ENCODE assay signal across 16 mouse cellular contexts in genomic region chr13:45466031-45466519, GRCm38 (mm10). TPM values are rescaled to one million over a fixed set of nuclear protein-coding genes. Genes with fewer than 3 reads are reported as not detected.
A peak's percentile ranks its signal among the peaks of the same experiment; 100 is the strongest.
DNase-seq lines count a peak whose midpoint lies in the region; ATAC-seq and TF ChIP-seq lines count a peak whose summit lies in the region.
"Had no signal": no experiment of that assay in that cellular context is flagged by ENCODE, and none has a peak within 500 bp of the region (broad histone marks: within the 10 kb centered on the region; RNA-seq: fewer than 3 reads in every experiment).

No protein-coding gene starts in this region.

- no peak overlapping the region for H3K4me2 ChIP-seq in forebrain, embryonic 15.5 days (replicated peaks)
- no peak overlapping the region for H3K4me2 ChIP-seq in forebrain, embryonic 11.5 days (ENCODE audit: low read depth, low read length, severe bottlenecking)
- no peak overlapping the region for H3K4me2 ChIP-seq in kidney, postnatal 0 days (ENCODE audit: low read length)
- no peak overlapping the region for H3K4me2 ChIP-seq in kidney, embryonic 15.5 days
- no peak overlapping the region for H3K4me2 ChIP-seq in forebrain, postnatal 0 days (ENCODE audit: low read depth)
- no peak overlapping the region for H3K4me2 ChIP-seq in heart, embryonic 12.5 days
- H3K4me2 ChIP-seq: lung, embryonic 14.5 days; stomach, embryonic 15.5 days had no signal

- H3K4me1 ChIP-seq in forebrain, embryonic 15.5 days: peaks cover 22% of the 10 kb centered on the region
- 0 out of 2 replicates have a peak, but pooled peaks cover 4% of the 10 kb centered on the region for H3K4me1 ChIP-seq in forebrain, embryonic 11.5 days (replicated peaks; ENCODE audit: control insufficient read depth, insufficient read depth, low read length)
- H3K4me1 ChIP-seq in kidney, postnatal 0 days (replicated peaks; ENCODE audit: insufficient read depth, low read length): peaks cover 21% of the 10 kb centered on the region
- H3K4me1 ChIP-seq in kidney, embryonic 15.5 days: peaks cover 25% of the 10 kb centered on the region
- no peaks in the 10 kb centered on the region for H3K4me1 ChIP-seq in forebrain, postnatal 0 days (ENCODE audit: insufficient read depth)
- H3K4me1 ChIP-seq in lung, adult 2 months (ENCODE audit: control insufficient read depth, insufficient read depth, low read length): no peaks in the 10 kb centered on the region
- peaks cover 7% of the 10 kb centered on the region; the same call in 1 of the 2 replicates for H3K4me1 ChIP-seq in heart, embryonic 12.5 days (replicated peaks)

- no peak for TF ChIP-seq POLR2A in lung, adult 2 months (IDR thresholded peaks at IDR 0.05; ENCODE audit: borderline replicate concordance, extremely low read depth, low read depth, low read length)

- POLR2A ChIA-PET in Patski (lab: Charles Lee): interaction anchor here (0.6 kb wide), 1 partner anchor 42 kb away, joined by 6 read pairs; no protein-coding TSS in a partner anchor

- no peak for TF ChIP-seq CTCF in kidney, postnatal 0 days (IDR thresholded peaks at IDR 0.05; ENCODE audit: low read depth)
- no peak for TF ChIP-seq CTCF in Patski (IDR thresholded peaks at IDR 0.05)
- TF ChIP-seq CTCF in forebrain, postnatal 0 days (IDR thresholded peaks at IDR 0.05; ENCODE audit: low read depth): no peak
- no peak for TF ChIP-seq CTCF in lung, adult 2 months (IDR thresholded peaks at IDR 0.05; ENCODE audit: insufficient read depth, low read length)

- H3K9me3 ChIP-seq in forebrain, embryonic 15.5 days: no peaks in the 10 kb centered on the region
- H3K9me3 ChIP-seq in forebrain, embryonic 11.5 days (ENCODE audit: control insufficient read depth, low read length): no peaks in the 10 kb centered on the region
- H3K9me3 ChIP-seq in kidney, postnatal 0 days (replicated peaks; ENCODE audit: low read length): no peaks in the 10 kb centered on the region
- no peaks in the 10 kb centered on the region for H3K9me3 ChIP-seq in kidney, embryonic 15.5 days (replicated peaks)
- no peaks in the 10 kb centered on the region for H3K9me3 ChIP-seq in forebrain, postnatal 0 days (ENCODE audit: low read length)
- no peaks in the 10 kb centered on the region for H3K9me3 ChIP-seq in heart, embryonic 12.5 days (replicated peaks)
- H3K9me3 ChIP-seq: G1E; stomach, embryonic 15.5 days had no signal

- peaks cover 17% of the 10 kb centered on the region; the same call in 1 of the 2 replicates for H3K27me3 ChIP-seq in forebrain, embryonic 15.5 days
- H3K27me3 ChIP-seq in forebrain, embryonic 11.5 days (ENCODE audit: control insufficient read depth, insufficient read depth, low read length): peaks cover 6% of the 10 kb centered on the region
- no peaks in the 10 kb centered on the region for H3K27me3 ChIP-seq in kidney, postnatal 0 days (ENCODE audit: insufficient read depth, low read length)
- H3K27me3 ChIP-seq in kidney, embryonic 15.5 days: no peaks in the 10 kb centered on the region
- H3K27me3 ChIP-seq in Patski: no peaks in the 10 kb centered on the region
- peaks cover 15% of the 10 kb centered on the region for H3K27me3 ChIP-seq in forebrain, postnatal 0 days (ENCODE audit: insufficient read depth, low read length)
- no peaks in the 10 kb centered on the region for H3K27me3 ChIP-seq in heart, embryonic 12.5 days (replicated peaks)
- H3K27me3 ChIP-seq: stomach, embryonic 15.5 days had no signal

- CTCF ChIA-PET in Patski (lab: Charles Lee): interaction anchor here (4.3 kb wide), 1 partner anchor 23 kb away, joined by 21 read pairs; no protein-coding TSS in a partner anchor

- no peak overlapping the region for H3K4me3 ChIP-seq in forebrain, embryonic 15.5 days
- no peak overlapping the region for H3K4me3 ChIP-seq in forebrain, embryonic 11.5 days (ENCODE audit: low read depth, low read length)
- no peak overlapping the region for H3K4me3 ChIP-seq in kidney, postnatal 0 days (replicated peaks; ENCODE audit: low read depth, low read length)
- no peak overlapping the region for H3K4me3 ChIP-seq in kidney, embryonic 15.5 days (replicated peaks)
- no peak overlapping the region for H3K4me3 ChIP-seq in forebrain, postnatal 0 days (ENCODE audit: low read depth, low read length)
- no peak overlapping the region for H3K4me3 ChIP-seq in lung, adult 2 months (replicated peaks; ENCODE audit: extremely low read depth, low read depth, low read length)
- no peak overlapping the region for H3K4me3 ChIP-seq in heart, embryonic 12.5 days
- H3K4me3 ChIP-seq: stomach, embryonic 15.5 days had no signal

- H3K27ac ChIP-seq in forebrain, embryonic 15.5 days (replicated peaks): no peak overlapping the region
- H3K27ac ChIP-seq in forebrain, embryonic 11.5 days (ENCODE audit: low read depth, low read length): no peak overlapping the region
- no peak overlapping the region for H3K27ac ChIP-seq in kidney, postnatal 0 days
- no peak overlapping the region for H3K27ac ChIP-seq in kidney, embryonic 15.5 days
- H3K27ac ChIP-seq in forebrain, postnatal 0 days (ENCODE audit: low read depth, low read length): no peak overlapping the region
- no peak overlapping the region for H3K27ac ChIP-seq in heart, embryonic 12.5 days (ENCODE audit: poor library complexity, severe bottlenecking)
- H3K27ac ChIP-seq: stomach, embryonic 15.5 days had no signal

- in situ Hi-C loops in Patski (cut with MboI; ENCODE audit: low pct_unique_long_range_greater_than_20kb): no loop called here

- ATAC-seq in forebrain, embryonic 15.5 days (replicated peaks): peak; percentile 51
- ATAC-seq in forebrain, embryonic 11.5 days (replicated peaks; ENCODE audit: low FRiP score): no peak
- no peak for ATAC-seq in kidney, postnatal 0 days (replicated peaks; ENCODE audit: low FRiP score, low read depth)
- no peak for ATAC-seq in kidney, embryonic 15.5 days (replicated peaks; ENCODE audit: low FRiP score)
- ATAC-seq in Patski: peak; percentile 5
- ATAC-seq in forebrain, postnatal 0 days: no peak
- ATAC-seq in heart, embryonic 12.5 days (ENCODE audit: insufficient number of reproducible peaks, low FRiP score): no peak
- ATAC-seq: activated CD4-positive, CD25-positive, alpha-beta regulatory T cell, adult 4 months had no signal

- WGBS in forebrain, embryonic 15.5 days: 19% methylated on average over 10 of the region's 10 CpGs
- WGBS in forebrain, embryonic 11.5 days: 75% methylated on average over 10 of the region's 10 CpGs
- WGBS in kidney, postnatal 0 days: 32% methylated on average over 10 of the region's 10 CpGs
- WGBS in kidney, embryonic 15.5 days: 31% methylated on average over 10 of the region's 10 CpGs
- 22% methylated on average over 10 of the region's 10 CpGs for WGBS in forebrain, postnatal 0 days
- WGBS in lung, adult 2 months: 54% methylated on average over 10 of the region's 10 CpGs
- WGBS in heart, embryonic 12.5 days: 67% methylated on average over 10 of the region's 10 CpGs

- no peak for DNase-seq in forebrain, embryonic 11.5 days (ENCODE audit: low spot score)
- DNase-seq in kidney, postnatal 0 days (ENCODE audit: low spot score): peak; percentile 63
- DNase-seq in Patski (ENCODE audit: low read depth, low spot score): peak; percentile 60
- peak; percentile 49 for DNase-seq in forebrain, postnatal 0 days
- no peak for DNase-seq in lung, adult 2 months
- DNase-seq: cerebellum, adult 11 months; heart, postnatal 36 days; lung, embryonic 14.5 days; retina, postnatal 1 day; thymus, postnatal 14 days had no signal

- no peak overlapping the region for H3K9ac ChIP-seq in forebrain, embryonic 15.5 days (replicated peaks)
- no peak overlapping the region for H3K9ac ChIP-seq in forebrain, embryonic 11.5 days (ENCODE audit: low read length)
- H3K9ac ChIP-seq in kidney, postnatal 0 days (ENCODE audit: low read depth, low read length): no peak overlapping the region
- no peak overlapping the region for H3K9ac ChIP-seq in kidney, embryonic 15.5 days
- H3K9ac ChIP-seq in forebrain, postnatal 0 days: no peak overlapping the region
- no peak overlapping the region for H3K9ac ChIP-seq in heart, embryonic 12.5 days
- H3K9ac ChIP-seq: lung, embryonic 14.5 days; stomach, embryonic 15.5 days had no signal

- no peaks in the 10 kb centered on the region for H3K36me3 ChIP-seq in forebrain, embryonic 15.5 days
- no peaks in the 10 kb centered on the region for H3K36me3 ChIP-seq in forebrain, embryonic 11.5 days (ENCODE audit: control insufficient read depth, insufficient read depth, low read length)
- H3K36me3 ChIP-seq in kidney, postnatal 0 days (ENCODE audit: insufficient read depth, low read length): no peaks in the 10 kb centered on the region
- no peaks in the 10 kb centered on the region for H3K36me3 ChIP-seq in kidney, embryonic 15.5 days
- no peaks in the 10 kb centered on the region for H3K36me3 ChIP-seq in forebrain, postnatal 0 days (ENCODE audit: insufficient read depth)
- H3K36me3 ChIP-seq in heart, embryonic 12.5 days: no peaks in the 10 kb centered on the region
- H3K36me3 ChIP-seq: G1E; stomach, embryonic 15.5 days had no signal

RNA-seq across cellular contexts. Expression of gene Gmpr, which starts 41.2 kb away (rescaled TPM):
- polyA plus RNA-seq in forebrain, embryonic 15.5 days (2015; fragmentation: Nextera tagmentation; extraction: Ambion mirVana): 19.6 and 23.0 TPM in 2 replicates
- 20.3 and 20.5 TPM in 2 replicates for polyA plus RNA-seq in forebrain, embryonic 11.5 days (2014; fragmentation: Nextera tagmentation; extraction: Ambion mirVana)
- polyA plus RNA-seq in kidney, postnatal 0 days (2015; fragmentation: Nextera tagmentation; extraction: Ambion mirVana): 72.5 and 79.0 TPM in 2 replicates
- polyA plus RNA-seq in kidney, embryonic 15.5 days (2015; fragmentation: Nextera tagmentation; extraction: Ambion mirVana): 49.9 and 52.1 TPM in 2 replicates
- polyA plus RNA-seq in Patski (2021): 91.3 TPM
- total RNA-seq in forebrain, postnatal 0 days (2014; rRNA removed): 23.7 and 23.8 TPM in 2 replicates
- 39.5 and 40.8 TPM in 2 replicates for polyA plus RNA-seq in forebrain, postnatal 0 days (2015; fragmentation: Nextera tagmentation; extraction: Ambion mirVana)
- 21.9 and 30.8 TPM in 2 replicates for polyA plus RNA-seq in lung, adult 2 months (2012; rRNA removed)
- polyA plus RNA-seq in heart, embryonic 12.5 days (2016; fragmentation: Nextera tagmentation; extraction: Ambion mirVana): 165 and 166 TPM in 2 replicates
- polyA plus RNA-seq: activated CD4-positive, CD25-positive, alpha-beta regulatory T cell, adult 4 months had no signal

Comparison
In these comparisons a context has a peak if more than half of its experiments do, and no peak if none do; other contexts are left out.
1. ATAC-seq: peak in forebrain, embryonic 15.5 days (single experiment) and Patski (single experiment); none in forebrain, embryonic 11.5 days (single experiment), kidney, postnatal 0 days (single experiment), kidney, embryonic 15.5 days (single experiment), forebrain, postnatal 0 days (single experiment) and heart, embryonic 12.5 days (single experiment).
2. DNase-seq: peak in kidney, postnatal 0 days (single experiment), Patski (single experiment) and forebrain, postnatal 0 days (single experiment); none in forebrain, embryonic 11.5 days (single experiment) and lung, adult 2 months (single experiment).